Mouse (Mus musculus): ENCODE results near the gene Arxes2.
"Not testable (repeated sequence)": the region's sequence is repeated elsewhere in the genome, so short reads cannot be mapped to it uniquely, and the experiment has no call there.

Arxes2 gene

GRCm38 (mm10) chrX:136007199-136007843, 13.7 kb downstream of the Arxes2 start:
- H3K9me3 ChIP-seq (ENCODE audit: low read length): no peaks in the 10 kb centered on the region
- TF ChIP-seq POU5F1 (IDR thresholded peaks at IDR 0.05; ENCODE audit: borderline replicate concordance, low read length) (no peak), NANOG (IDR thresholded peaks at IDR 0.05; ENCODE audit: borderline replicate concordance, low read length) (no peak), CTCF (conservative IDR thresholded peaks at IDR 0.05; ENCODE audit: low read length) (no peak)
- no peak overlapping the region for H3K4me3 ChIP-seq (replicated peaks; ENCODE audit: low read length)
- no peaks in the 10 kb centered on the region for H3K27me3 ChIP-seq (ENCODE audit: insufficient read depth, low read length)
- no peaks in the 10 kb centered on the region; the same call in 1 of the 2 replicates for H3K4me1 ChIP-seq (replicated peaks; ENCODE audit: low read depth, low read length)
- no peaks in the 10 kb centered on the region for H3K36me3 ChIP-seq (ENCODE audit: insufficient read depth, low read length)

GRCm38 (mm10) chrX:136014392-136014791, 20.8 kb downstream of the Arxes2 start:
- H3K4me1 ChIP-seq (replicated peaks; ENCODE audit: low read depth, low read length): no peaks in the 10 kb centered on the region
- H3K27me3 ChIP-seq (ENCODE audit: insufficient read depth, low read length): no peaks in the 10 kb centered on the region
- no peaks in the 10 kb centered on the region for H3K36me3 ChIP-seq (ENCODE audit: insufficient read depth, low read length)
- TF ChIP-seq CTCF (conservative IDR thresholded peaks at IDR 0.05; ENCODE audit: low read length): no peak
- TF ChIP-seq NANOG (IDR thresholded peaks at IDR 0.05; ENCODE audit: borderline replicate concordance, low read length): no peak
- no peak for TF ChIP-seq POU5F1 (IDR thresholded peaks at IDR 0.05; ENCODE audit: borderline replicate concordance, low read length)
- no peak overlapping the region for H3K4me3 ChIP-seq (replicated peaks; ENCODE audit: low read length)
- H3K9me3 ChIP-seq (ENCODE audit: low read length): no peaks in the 10 kb centered on the region

GRCm38 (mm10) chrX:136030331-136030730, 36.7 kb downstream of the Arxes2 start:
- TF ChIP-seq POU5F1 (IDR thresholded peaks at IDR 0.05; ENCODE audit: borderline replicate concordance, low read length) (no peak), CTCF (conservative IDR thresholded peaks at IDR 0.05; ENCODE audit: low read length) (no peak), NANOG (IDR thresholded peaks at IDR 0.05; ENCODE audit: borderline replicate concordance, low read length) (no peak)
- H3K36me3 ChIP-seq (ENCODE audit: insufficient read depth, low read length): no peaks in the 10 kb centered on the region
- no peaks in the 10 kb centered on the region for H3K9me3 ChIP-seq (ENCODE audit: low read length)
- H3K27me3 ChIP-seq (ENCODE audit: insufficient read depth, low read length): no peaks in the 10 kb centered on the region
- H3K4me1 ChIP-seq (replicated peaks; ENCODE audit: low read depth, low read length): 0 out of 2 replicates have a peak, but pooled peaks cover 4% of the 10 kb centered on the region
- no peak overlapping the region for H3K4me3 ChIP-seq (replicated peaks; ENCODE audit: low read length)

- not testable (repeated sequence) for H3K4me1 ChIP-seq (replicated peaks; ENCODE audit: low read depth, low read length); H3K36me3 ChIP-seq (ENCODE audit: insufficient read depth, low read length); H3K27me3 ChIP-seq (ENCODE audit: insufficient read depth, low read length); H3K9me3 ChIP-seq (ENCODE audit: low read length)
- H3K4me3 ChIP-seq (replicated peaks; ENCODE audit: low read length): peak within 1 kb of the TSS; percentile 62
These were observed 39.5 kb downstream of the Arxes2 start, which contains the start of gene Arxes1 for GRCm38 (mm10) chrX:136032799-136033763. Gene Arxes1 (plus strand): TSS chrX:136033367.

GRCm38 (mm10) chrX:136043726-136044125, 50.1 kb downstream of the Arxes2 start:
- no peak for TF ChIP-seq CTCF (conservative IDR thresholded peaks at IDR 0.05; ENCODE audit: low read length)
- TF ChIP-seq POU5F1 (IDR thresholded peaks at IDR 0.05; ENCODE audit: borderline replicate concordance, low read length): no peak
- no peak for TF ChIP-seq NANOG (IDR thresholded peaks at IDR 0.05; ENCODE audit: borderline replicate concordance, low read length)
- Histone ChIP-seq H3K4me1 (replicated peaks; ENCODE audit: low read depth, low read length) (no peaks in the 10 kb centered on the region), H3K4me3 (replicated peaks; ENCODE audit: low read length) (no peak overlapping the region), H3K27me3 (ENCODE audit: insufficient read depth, low read length) (no peaks in the 10 kb centered on the region), H3K9me3 (ENCODE audit: low read length) (no peaks in the 10 kb centered on the region), H3K36me3 (ENCODE audit: insufficient read depth, low read length) (no peaks in the 10 kb centered on the region)

All from E14TG2a.4 (cell line).